Mouse (Mus musculus) lung, postnatal 0 days (tissue): Measurements from ENCODE around the gene Mrpl42. TPM values are rescaled to one million over a fixed set of nuclear protein-coding genes. Genes with fewer than 3 reads are reported as not detected.
"Not testable (repeated sequence)": the region's sequence is repeated elsewhere in the genome, so short reads cannot be mapped to it uniquely, and the experiment has no call there.

Experiments used
- ATAC-seq: fragments of 200-750 bp; cut with Nextera tagmentation; 2 replicates; pipeline ENCODE4 v1.8.0; 2017; ENCODE audit warnings: moderate library complexity
- DNase-seq: peaks from one replicate; pipeline ENCODE4 v3.0.0-alpha.2; 2016; ENCODE audit warnings: low spot score
- H3K27ac ChIP-seq: fragments of 300-500 bp; sonication (generic); 2 replicates; pipeline ENCODE4 v1.5.1; 2014; ENCODE audit warnings: antibody characterized with exemption, mild to moderate bottlenecking, low read length, mixed read lengths
- H3K27me3 ChIP-seq: fragments of 300-500 bp; sonication (generic); replicated peaks from 2 replicates; pipeline ENCODE4 v1.6.1; 2014; ENCODE audit warnings: low read length, mixed read lengths; ENCODE audit not compliant: insufficient read depth
- H3K36me3 ChIP-seq: fragments of 300-500 bp; sonication (generic); 2 replicates; pipeline ENCODE4 v1.6.1; 2014; ENCODE audit warnings: low read length, mixed read lengths; ENCODE audit not compliant: insufficient read depth
- H3K4me1 ChIP-seq: fragments of 300-500 bp; sonication (generic); 2 replicates; pipeline ENCODE4 v1.6.1; 2014; ENCODE audit warnings: antibody characterized with exemption, low read depth, low read length, mixed read lengths; ENCODE audit not compliant: insufficient read depth
- H3K4me2 ChIP-seq: fragments of 300-500 bp; sonication (generic); replicated peaks from 2 replicates; pipeline ENCODE4 v1.6.1; 2014; ENCODE audit warnings: low read depth, mild to moderate bottlenecking, low read length, moderate library complexity, mixed read lengths
- H3K4me3 ChIP-seq: fragments of 300-500 bp; sonication (generic); 2 replicates; pipeline ENCODE4 v1.5.1; 2014; ENCODE audit warnings: low read depth, low read length
- H3K9ac ChIP-seq: fragments of 300-500 bp; sonication (generic); replicated peaks from 2 replicates; pipeline ENCODE4 v1.6.1; 2014; ENCODE audit warnings: low read depth, mild to moderate bottlenecking
- H3K9me3 ChIP-seq: fragments of 300-500 bp; sonication (generic); 2 replicates; pipeline ENCODE4 v1.6.1; 2016; ENCODE audit warnings: low read length, mixed read lengths
- CTCF ChIP-seq: IDR thresholded peaks from 2 replicates; pipeline ENCODE4 v1.5.1; 2016; ENCODE audit warnings: antibody characterized with exemption, mild to moderate bottlenecking
- EP300 ChIP-seq: IDR thresholded peaks from 2 replicates; pipeline ENCODE4 v1.6.1; 2016; ENCODE audit warnings: antibody characterized with exemption, mild to moderate bottlenecking, control low read depth
- WGBS: fragments of 180-500 bp; shearing (Covaris S2); extraction: QIAGEN DNeasy Blood & Tissue Kit; methylation state at CpG from one replicate; pipeline ENCODE4 v1.1.7; 2014; 5-methylcytosine and 5-hydroxymethylcytosine counted together
- polyA plus RNA-seq: library from polyadenylated mRNA; unstranded; fragments of >200 nt; fragmentation: Nextera tagmentation; extraction: Ambion mirVana; gene quantifications from 2 replicates; pipeline ENCODE4 v1.2.1, GENCODE M21; 2015

Gene Mrpl42
- 159 and 163 TPM in 2 replicates for polyA plus RNA-seq

DNA sequence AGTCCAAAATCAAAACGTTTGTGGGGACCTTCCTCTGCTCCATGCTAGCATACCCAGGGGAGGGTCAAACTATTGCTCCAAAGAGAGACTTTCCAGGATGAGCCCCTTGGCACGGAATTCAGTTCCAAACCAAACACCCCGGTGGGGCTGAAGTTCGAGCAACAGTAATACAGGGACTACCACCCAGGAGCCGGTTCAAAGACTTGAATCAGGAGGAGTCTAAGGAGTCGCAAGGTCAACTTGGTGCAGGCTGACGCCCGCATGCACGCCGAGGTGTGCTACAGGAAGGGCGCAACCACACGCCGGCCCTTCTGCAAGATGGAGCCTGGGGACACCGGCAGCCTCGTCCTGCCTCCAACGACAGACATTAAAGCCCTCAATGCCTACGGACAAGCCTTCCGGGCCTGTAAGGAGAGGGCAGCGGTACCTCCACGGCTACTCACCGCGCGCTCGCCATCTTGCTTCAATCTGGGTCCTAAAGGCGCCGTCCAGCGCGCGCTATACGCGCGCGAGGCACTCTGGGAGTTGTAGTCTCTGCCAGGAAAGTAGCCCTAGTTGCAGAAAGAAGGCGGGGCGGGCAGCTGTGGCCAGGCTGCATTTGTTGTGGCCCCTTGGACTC, at the start of gene Mrpl42:
Gene Mrpl42, minus strand, starts transcription at position 478 of the 619 bp plus-strand sequence.
- no peaks in the 10 kb centered on the region for H3K36me3 ChIP-seq
- TF ChIP-seq EP300 = no peak
- no peak for TF ChIP-seq CTCF
- H3K4me3 ChIP-seq = peak within 1 kb of the TSS; percentile 92
- DNase-seq (peak; percentile 96), ATAC-seq (peak; percentile 99)
- under 1% methylated on average over 35 of the region's 35 CpGs for WGBS
- H3K9ac ChIP-seq = peak within 1 kb of the TSS; percentile 65
- no peaks in the 10 kb centered on the region for H3K9me3 ChIP-seq
- peak within 1 kb of the TSS; percentile 69 for H3K27ac ChIP-seq
- H3K4me1 ChIP-seq = no peaks in the 10 kb centered on the region
- H3K4me2 ChIP-seq = peak within 1 kb of the TSS; percentile 69
- H3K27me3 ChIP-seq = no peaks in the 10 kb centered on the region

DNA sequence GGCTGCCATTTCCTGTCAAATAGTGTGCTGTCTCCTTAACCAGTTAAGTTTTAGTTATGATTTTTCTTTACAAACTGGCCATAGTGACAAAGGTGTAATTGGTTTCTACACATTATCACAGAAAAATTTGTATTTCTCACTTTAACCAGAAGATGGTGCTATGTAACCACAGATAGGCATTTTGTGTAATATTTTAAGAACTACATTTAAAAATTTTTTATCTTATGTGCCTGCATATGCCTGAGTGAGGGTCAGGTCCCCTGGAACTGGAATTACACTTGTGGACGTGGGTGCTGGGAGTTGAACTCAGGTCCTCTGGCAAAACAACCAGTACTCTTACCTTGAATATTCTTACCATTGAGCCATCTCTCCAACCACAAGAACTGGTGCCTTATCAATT, 48.8 kb upstream of the Mrpl42 start:
- no peak overlapping the region for H3K4me2 ChIP-seq
- no peak overlapping the region for H3K4me3 ChIP-seq
- DNase-seq (peak; percentile 63), ATAC-seq (no peak)
- 30% methylated on average over 1 of the region's 1 CpGs for WGBS
- no peak overlapping the region for H3K9ac ChIP-seq
- TF ChIP-seq EP300 (no peak), CTCF (peak; percentile 61)
- H3K27ac ChIP-seq = no peak overlapping the region
- H3K27me3 ChIP-seq = no peaks in the 10 kb centered on the region
- H3K36me3 ChIP-seq = peaks cover 15% of the 10 kb centered on the region
- no peaks in the 10 kb centered on the region for H3K4me1 ChIP-seq
- H3K9me3 ChIP-seq = no peaks in the 10 kb centered on the region

- H3K36me3 ChIP-seq = peaks cover 25% of the 10 kb centered on the region
Observed at GRCm38 (mm10) chr10:95549080-95549479, 47.3 kb upstream of the Mrpl42 start.

GRCm38 (mm10) chr10:95548154-95548826, 46.5 kb upstream of the Mrpl42 start:
- H3K9me3 ChIP-seq = no peaks in the 10 kb centered on the region
- 61% methylated on average over 11 of the region's 11 CpGs for WGBS
- no peak overlapping the region for H3K4me3 ChIP-seq
- ATAC-seq (no peak), DNase-seq (no peak)
- no peak overlapping the region for H3K27ac ChIP-seq
- H3K9ac ChIP-seq = no peak overlapping the region
- H3K4me2 ChIP-seq = no peak overlapping the region
- H3K4me1 ChIP-seq = no peaks in the 10 kb centered on the region
- TF ChIP-seq CTCF (no peak), EP300 (no peak)
- H3K36me3 ChIP-seq = peaks cover 25% of the 10 kb centered on the region
- H3K27me3 ChIP-seq = no peaks in the 10 kb centered on the region

More at GRCm38 (mm10) chr10:95549080-95549479, 47.3 kb upstream of the Mrpl42 start:
- H3K27ac ChIP-seq, H3K4me3 ChIP-seq, H3K27me3 ChIP-seq, H3K9me3 ChIP-seq, ATAC-seq, H3K9ac ChIP-seq, H3K4me1 ChIP-seq, DNase-seq, H3K4me2 ChIP-seq: not testable (repeated sequence)
- WGBS = 76% methylated on average over 5 of the region's 5 CpGs

- ATAC-seq = no peak
Observed at GRCm38 (mm10) chr10:95546178-95546577, 44.4 kb upstream of the Mrpl42 start.

DNA sequence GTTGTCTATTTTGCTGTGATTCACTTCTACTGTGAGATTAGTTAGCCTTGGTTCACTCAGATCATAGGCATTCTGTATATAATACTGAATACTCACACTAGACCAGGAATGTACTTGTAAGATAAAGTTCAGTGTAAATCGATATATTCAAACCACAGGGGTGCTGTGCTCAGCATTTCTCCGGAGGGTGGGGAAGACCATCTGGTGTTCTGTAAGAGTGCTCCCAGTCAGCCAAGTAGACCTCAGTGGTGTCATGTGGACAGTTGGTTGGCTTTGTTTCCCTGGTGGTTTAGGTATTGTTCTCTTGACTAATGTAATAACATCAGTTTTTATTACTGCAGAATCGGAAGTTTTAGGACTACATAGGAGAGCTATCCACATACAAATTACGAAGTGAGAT, 43.3 kb upstream of the Mrpl42 start:
- no peak overlapping the region for H3K9ac ChIP-seq
- H3K4me1 ChIP-seq = no peaks in the 10 kb centered on the region
- 68% methylated on average over 4 of the region's 4 CpGs for WGBS
- H3K27me3 ChIP-seq = no peaks in the 10 kb centered on the region
- no peaks in the 10 kb centered on the region for H3K9me3 ChIP-seq
- H3K4me2 ChIP-seq = no peak overlapping the region
- TF ChIP-seq EP300 = no peak
- no peak for TF ChIP-seq CTCF
- H3K4me3 ChIP-seq = no peak overlapping the region
- DNase-seq (no peak), ATAC-seq (no peak)
- no peak overlapping the region for H3K27ac ChIP-seq
- H3K36me3 ChIP-seq = peaks cover 22% of the 10 kb centered on the region

More at GRCm38 (mm10) chr10:95546178-95546577, 44.4 kb upstream of the Mrpl42 start:
- no peak for DNase-seq
- Histone ChIP-seq H3K27ac (no peak overlapping the region), H3K9ac (no peak overlapping the region), H3K27me3 (no peaks in the 10 kb centered on the region), H3K9me3 (no peaks in the 10 kb centered on the region), H3K4me3 (no peak overlapping the region), H3K4me1 (no peaks in the 10 kb centered on the region), H3K36me3 (peaks cover 25% of the 10 kb centered on the region), H3K4me2 (no peak overlapping the region)
- TF ChIP-seq CTCF = no peak
- TF ChIP-seq EP300 = no peak
- WGBS = 91% methylated on average over 2 of the region's 2 CpGs
